In genomic region chr15:6909669-6910068, GRCm38 (mm10) we compare ENCODE assay signal across 8 mouse cellular contexts. TPM values are rescaled to one million over a fixed set of nuclear protein-coding genes. Genes with fewer than 3 reads are reported as not detected.
DNase-seq lines count a peak whose midpoint lies in the region; ATAC-seq and TF ChIP-seq lines count a peak whose summit lies in the region.

No protein-coding gene starts in this region.

- peak; percentile 97 for TF ChIP-seq CTCF in cortical plate, adult 2 months (IDR thresholded peaks at IDR 0.05; ENCODE audit: extremely low read depth, insufficient read depth, low read length)

- no peak overlapping the region for H3K27ac ChIP-seq in cortical plate, adult 2 months (ENCODE audit: insufficient read depth, low read length)

- no peak overlapping the region for H3K4me3 ChIP-seq in cortical plate, adult 2 months (ENCODE audit: insufficient read depth, low read length)

- no peak for TF ChIP-seq POLR2A in cortical plate, adult 2 months (IDR thresholded peaks at IDR 0.05; ENCODE audit: extremely low read depth, insufficient read depth, low read length)

- peak; percentile 93 for DNase-seq in ZHBTc4 (ENCODE audit: low read depth, low spot score)
- peak; percentile 86 for DNase-seq in gastrocnemius, postnatal 25 days
- peak; percentile 46 to 92 for DNase-seq in left cerebral cortex, adult 9 months (ENCODE audit: low spot score in 2 of 2)
- peak; percentile 89 to 94 for DNase-seq in right cerebral cortex, postnatal 10 days (ENCODE audit: low spot score in 2 of 2)
- DNase-seq in urinary bladder, postnatal 14 days (ENCODE audit: low spot score), result peak; percentile 92

- peak; percentile 65 for ATAC-seq in inflammation-experienced regulatory T-cells, adult 6 months
- peak; percentile 100 for ATAC-seq in megakaryocyte progenitor cell, adult 5-6 weeks (replicated peaks; ENCODE audit: poor library complexity)

- no peaks in the 10 kb centered on the region for H3K4me1 ChIP-seq in cortical plate, adult 2 months (ENCODE audit: control insufficient read depth, insufficient read depth, low read length)

RNA-seq across cellular contexts. Expression of gene Osmr, which starts 34.9 kb away (rescaled TPM):
- 2.4 TPM in 2 replicates for polyA plus RNA-seq in cortical plate, adult 2 months (2012; rRNA removed)
- 1 to 10 TPM; 3.7 to 5.4 TPM for total RNA-seq in gastrocnemius, postnatal 25 days (2021)
- under 1 TPM in 1 of 3 experiments, not detected in 2; 0.26 TPM for polyA plus RNA-seq in inflammation-experienced regulatory T-cells, adult 6 months (2017; shearing (Covaris generic))
- total RNA-seq in megakaryocyte progenitor cell, adult 5-6 weeks (2015), result not detected in 2 replicates
- not detected in 2 replicates for total RNA-seq in megakaryocyte progenitor cell, adult 5-6 weeks (2017)

Comparison
In these comparisons a context has a peak if more than half of its experiments do, and no peak if none do; other contexts are left out.
1. RNA of gene Osmr, which starts 34.9 kb away (total RNA-seq): 3.7 to 5.4 TPM in gastrocnemius, postnatal 25 days; not detected in megakaryocyte progenitor cell, adult 5-6 weeks; every median in the first group is over 4 times any median in the second.
2. Peak in every context shown above with its lines, with median percentiles within 50 percentile points of each other: DNase-seq.